Mouse (Mus musculus) kidney, postnatal 25 days (tissue): ENCODE measurements around the gene Cenps.
A peak's percentile ranks its signal among the peaks of the same experiment; 100 is the strongest.
"Not testable (repeated sequence)": the region's sequence is repeated elsewhere in the genome, so short reads cannot be mapped to it uniquely, and the experiment has no call there.

Experiments used
- DNase-seq, 2 experiments: peaks; one replicate each; pipeline ENCODE4 v3.0.0; 2021; ENCODE audit warnings: mixed read lengths in 2 of 2

Cenps gene

GRCm38 (mm10) chr4:149155711-149156110, 18.3 kb upstream of the Cenps start:
- no peak for DNase-seq

- no peak for DNase-seq
These were observed 17.4 kb upstream of the Cenps start for GRCm38 (mm10) chr4:149154859-149155258.

GRCm38 (mm10) chr4:149150721-149151120, 13.3 kb upstream of the Cenps start:
- DNase-seq = no peak

- DNase-seq = no peak
These were observed 12.8 kb upstream of the Cenps start for GRCm38 (mm10) chr4:149150256-149150655.

- no peak for DNase-seq
These were observed 12.2 kb upstream of the Cenps start for GRCm38 (mm10) chr4:149149611-149150010.

- DNase-seq = no peak
These were observed 11.8 kb upstream of the Cenps start for GRCm38 (mm10) chr4:149149196-149149595.

GRCm38 (mm10) chr4:149148084-149148483, 10.7 kb upstream of the Cenps start:
- DNase-seq = no peak

- no peak for DNase-seq
These were observed 10.1 kb upstream of the Cenps start for GRCm38 (mm10) chr4:149147528-149147927.

- no peak for DNase-seq
These were observed 7.7 kb upstream of the Cenps start for GRCm38 (mm10) chr4:149145151-149145550.

GRCm38 (mm10) chr4:149144459-149144858, 7.0 kb upstream of the Cenps start:
- peak; percentile 75 to 84 for DNase-seq

- DNase-seq = no peak
These were observed 6.2 kb upstream of the Cenps start for GRCm38 (mm10) chr4:149143594-149143993.

GRCm38 (mm10) chr4:149138515-149138914, 1.1 kb upstream of the Cenps start:
- DNase-seq = no peak

GRCm38 (mm10) chr4:149136116-149136850, 1.1 kb downstream of the Cenps start:
- no peak for DNase-seq

- no peak for DNase-seq
These were observed 4.0 kb downstream of the Cenps start for GRCm38 (mm10) chr4:149133395-149133794.

- DNase-seq = no peak
These were observed 5.5 kb downstream of the Cenps start for GRCm38 (mm10) chr4:149131789-149132565.

GRCm38 (mm10) chr4:149131021-149131752, 6.2 kb downstream of the Cenps start:
- DNase-seq = no peak

GRCm38 (mm10) chr4:149128467-149128866, 9.0 kb downstream of the Cenps start:
- DNase-seq = peak in 1 of 2 experiments; percentile 29

- DNase-seq = no peak
These were observed 10.8 kb downstream of the Cenps start, which contains the start of gene Cort for GRCm38 (mm10) chr4:149126663-149127062. Gene Cort (minus strand): TSS chr4:149126763.

- DNase-seq = no peak
These were observed 11.3 kb downstream of the Cenps start for GRCm38 (mm10) chr4:149126115-149126509.

- DNase-seq = peak in 1 of 2 experiments; percentile 20
These were observed 11.9 kb downstream of the Cenps start for GRCm38 (mm10) chr4:149125341-149126114.

- no peak for DNase-seq
These were observed 14.0 kb downstream of the Cenps start for GRCm38 (mm10) chr4:149123432-149123831.

- not testable (repeated sequence) for DNase-seq
These were observed 17.4 kb downstream of the Cenps start for GRCm38 (mm10) chr4:149119978-149120562.
